Mouse (Mus musculus) cortical plate, adult 2 months (tissue): ENCODE data around the gene Kansl1.

Experiments used
- CTCF ChIP-seq: fragments of 200-500 bp; IDR thresholded peaks from 2 replicates; pipeline ENCODE4 v1.5.1; 2011; ENCODE audit warnings: mild to moderate bottlenecking, control low read depth, low read length; ENCODE audit not compliant: insufficient read depth; ENCODE audit errors: extremely low read depth
- POLR2A ChIP-seq: fragments of 200-500 bp; IDR thresholded peaks from 2 replicates; pipeline ENCODE4 v1.6.1; 2011; ENCODE audit warnings: mild to moderate bottlenecking, low read length, control low read depth; ENCODE audit not compliant: insufficient read depth; ENCODE audit errors: extremely low read depth

DNA sequence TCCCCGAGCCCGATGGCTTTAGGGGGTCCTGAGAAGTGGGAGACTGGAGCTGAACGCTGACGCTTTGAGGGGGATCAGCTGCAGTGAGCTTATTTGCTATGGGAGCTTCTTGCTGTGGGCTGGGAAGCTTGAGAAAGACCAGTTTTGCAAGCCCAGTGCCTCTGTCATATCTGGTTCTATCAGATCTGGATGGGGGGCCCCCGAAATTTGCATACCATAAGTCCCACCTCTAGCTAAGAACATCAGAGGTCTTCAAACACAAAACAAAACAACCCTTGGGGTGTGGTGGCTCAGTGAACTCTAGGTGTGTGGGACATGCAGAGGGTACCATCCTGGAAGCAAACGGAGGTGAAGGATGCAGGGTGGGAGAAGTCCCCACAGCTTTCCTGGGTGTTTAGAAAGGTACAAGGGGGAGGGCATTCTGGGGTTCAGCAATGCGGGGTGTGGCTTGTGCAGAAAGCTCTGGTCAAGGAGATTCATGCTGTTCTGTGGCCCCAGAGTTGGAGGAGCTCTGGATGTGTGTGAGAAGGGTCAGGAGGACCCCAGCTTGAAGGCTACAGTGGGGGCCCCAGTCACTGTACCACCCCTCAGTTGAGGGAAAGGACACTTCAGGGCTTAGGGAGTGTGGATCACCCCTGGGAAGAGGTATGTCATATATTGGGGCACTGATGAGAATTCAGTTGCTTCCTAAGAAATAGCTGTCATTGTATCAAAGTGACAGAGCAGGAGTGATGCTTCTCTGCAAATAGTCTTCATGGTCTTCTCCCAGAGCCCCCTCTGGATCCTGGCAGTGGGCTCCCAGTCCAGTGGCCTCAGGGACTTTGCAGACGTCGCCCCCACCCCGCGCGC is 159.1 kb downstream of the Kansl1 start:
- no peak for TF ChIP-seq CTCF
- TF ChIP-seq POLR2A, result no peak
